Mouse (Mus musculus) cerebellum, adult 11 months (tissue): Measurements from ENCODE around the gene Sdf2l1.

Source experiments
- DNase-seq: peaks from one replicate; pipeline ENCODE4 v3.0.0; 2022

Gene Sdf2l1

DNA sequence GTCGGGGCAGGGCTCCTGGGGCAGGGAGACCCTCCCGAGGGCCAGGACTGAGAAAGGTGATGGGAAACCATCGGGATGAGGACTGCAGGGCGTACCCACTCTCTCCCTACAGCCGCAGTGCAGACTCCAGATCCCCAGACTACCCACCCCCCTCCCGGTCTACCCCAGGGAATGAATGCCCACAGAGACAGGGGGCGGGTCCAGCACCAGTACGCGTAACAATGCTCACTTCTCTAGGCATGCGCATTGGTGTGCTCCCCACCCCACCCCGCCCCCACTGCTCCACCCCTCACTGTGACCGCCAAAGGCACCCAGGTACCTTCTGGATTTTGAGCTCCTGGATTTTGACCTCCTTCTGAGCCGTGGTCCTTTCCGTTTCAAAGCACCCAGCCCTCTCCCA, 10.6 kb downstream of the Sdf2l1 start:
- DNase-seq, result no peak

DNA sequence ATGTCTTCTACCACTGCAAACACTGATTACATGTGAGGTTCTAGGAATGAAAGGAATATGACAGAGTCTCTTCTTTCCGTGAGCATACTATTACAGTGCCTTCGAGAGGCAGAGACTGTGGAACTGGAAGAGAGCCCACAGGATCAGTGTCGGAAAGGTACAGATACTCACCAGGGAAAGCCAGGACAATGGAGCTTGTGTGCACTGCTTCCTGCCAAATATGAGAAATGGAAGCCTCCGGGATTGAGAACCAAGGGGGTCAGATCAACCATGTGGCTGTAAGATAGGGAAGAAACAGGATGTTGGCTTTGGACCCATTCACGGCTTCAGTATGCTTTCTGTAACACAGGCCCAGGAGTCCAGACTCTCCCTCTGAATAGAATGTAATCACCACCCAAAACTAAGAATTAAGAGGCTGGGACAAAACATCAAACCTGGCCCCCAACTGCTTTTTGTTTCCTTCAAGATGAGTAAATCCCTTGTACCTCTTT, 14.8 kb downstream of the Sdf2l1 start:
- DNase-seq, result no peak

- peak; percentile 56 for DNase-seq
Measured at GRCm38 (mm10) chr16:17110771-17111743, 21.1 kb downstream of the Sdf2l1 start, which contains the start of gene Ppil2. Gene Ppil2 (minus strand): TSS chr16:17111257.

DNA sequence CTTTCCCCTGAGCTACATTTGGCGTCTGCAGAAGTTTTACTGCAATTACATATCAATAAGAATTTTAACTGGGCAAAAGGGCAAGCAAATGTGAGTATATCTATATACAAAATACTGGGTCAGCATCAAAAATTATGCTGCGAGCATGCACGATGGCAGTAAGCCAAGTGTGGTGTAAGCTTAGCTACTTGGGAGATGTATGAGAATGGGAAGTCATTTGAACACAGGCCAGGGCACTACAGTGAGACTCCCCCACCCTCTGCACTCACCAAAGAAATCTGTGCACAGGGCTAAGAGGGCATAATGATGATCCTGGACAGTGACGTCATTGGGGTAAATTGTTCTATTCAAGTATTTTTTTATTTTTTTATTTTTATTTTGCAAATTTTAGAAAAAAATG, 27.6 kb downstream of the Sdf2l1 start:
- DNase-seq, result no peak

- no peak for DNase-seq
Measured at GRCm38 (mm10) chr16:17102630-17103220, 29.5 kb downstream of the Sdf2l1 start.

GRCm38 (mm10) chr16:17096938-17097337, 35.2 kb downstream of the Sdf2l1 start:
- DNase-seq, result no peak

DNA sequence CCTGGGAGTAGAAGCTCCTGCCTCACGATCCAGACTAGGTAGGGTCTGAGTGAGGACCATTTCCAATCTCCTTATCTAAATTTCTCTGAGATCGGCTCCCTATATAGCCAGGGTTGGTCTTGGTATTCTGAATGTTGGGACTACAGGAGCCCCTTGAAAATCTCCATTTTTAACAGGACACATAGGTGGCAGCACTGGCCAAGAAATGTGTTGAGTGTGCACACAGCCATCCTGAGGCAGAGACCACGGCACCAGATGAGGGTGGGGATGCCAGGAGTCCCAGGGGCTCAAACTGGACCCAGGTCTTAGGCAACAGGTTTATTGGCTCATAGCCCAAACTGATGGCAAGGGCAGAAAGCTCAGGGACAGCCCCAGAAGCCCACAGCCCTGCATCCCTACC, 43.8 kb downstream of the Sdf2l1 start:
- DNase-seq, result no peak

GRCm38 (mm10) chr16:17086669-17087193, 45.5 kb downstream of the Sdf2l1 start:
- no peak for DNase-seq

DNA sequence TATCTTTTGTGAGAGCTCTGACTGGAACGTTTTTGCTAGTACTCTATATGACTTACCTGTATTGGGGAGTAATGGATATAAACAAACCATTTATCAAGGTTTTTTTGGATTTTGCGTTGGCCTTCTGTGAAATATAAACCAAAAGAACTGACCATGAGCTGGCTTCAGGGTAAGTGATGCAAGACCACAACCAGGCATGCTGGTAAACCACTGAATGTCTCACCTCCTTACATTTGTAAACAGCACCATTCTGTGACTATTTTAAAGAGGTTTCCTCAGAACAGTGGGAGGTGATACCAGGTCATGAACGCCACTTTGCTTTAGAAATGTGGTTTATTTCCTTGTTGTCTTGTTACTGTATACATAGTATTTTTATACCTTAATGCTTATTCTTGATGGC, 45.9 kb downstream of the Sdf2l1 start:
- DNase-seq, result no peak

GRCm38 (mm10) chr16:17085636-17086035, 46.5 kb downstream of the Sdf2l1 start:
- DNase-seq, result no peak

DNA sequence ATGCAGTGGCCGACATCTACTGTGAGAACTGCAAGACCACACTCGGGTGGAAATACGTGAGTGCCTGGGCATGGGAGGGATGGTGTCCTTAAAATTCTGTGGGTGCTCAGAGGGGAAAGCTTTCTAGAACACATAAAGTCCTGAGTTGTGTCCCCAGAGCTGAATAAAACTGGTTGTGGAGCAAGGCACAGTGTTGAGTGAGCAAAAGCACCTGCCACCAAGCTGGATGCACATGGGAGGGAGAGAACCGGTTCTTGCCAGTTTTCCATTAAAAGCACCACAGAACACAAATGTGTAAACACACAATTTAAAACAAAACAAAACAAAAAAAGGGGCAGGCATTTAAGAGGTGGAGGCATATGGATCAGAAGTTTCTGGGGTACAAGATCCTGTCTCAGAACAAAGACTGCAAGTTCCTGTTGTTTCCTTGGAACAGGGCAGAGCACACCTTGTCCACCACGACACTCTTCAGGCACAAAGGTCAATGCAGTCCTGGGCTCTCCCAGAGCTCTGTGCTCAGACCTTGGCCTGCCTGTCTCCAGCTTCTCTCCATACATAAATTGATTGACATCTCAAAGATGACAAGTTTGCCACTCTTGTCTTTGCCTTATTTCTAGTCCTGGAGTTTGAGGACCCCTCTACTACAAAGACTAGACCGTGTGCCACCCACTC, 49.9 kb downstream of the Sdf2l1 start:
- no peak for DNase-seq
